Mouse (Mus musculus): ENCODE measurements around the gene Rtn4rl1. TPM values are rescaled to one million over a fixed set of nuclear protein-coding genes. Genes with fewer than 3 reads are reported as not detected.

The Rtn4rl1 gene
- polyA plus RNA-seq, 1 experiment from 2014 or later = 18.7 TPM

DNA sequence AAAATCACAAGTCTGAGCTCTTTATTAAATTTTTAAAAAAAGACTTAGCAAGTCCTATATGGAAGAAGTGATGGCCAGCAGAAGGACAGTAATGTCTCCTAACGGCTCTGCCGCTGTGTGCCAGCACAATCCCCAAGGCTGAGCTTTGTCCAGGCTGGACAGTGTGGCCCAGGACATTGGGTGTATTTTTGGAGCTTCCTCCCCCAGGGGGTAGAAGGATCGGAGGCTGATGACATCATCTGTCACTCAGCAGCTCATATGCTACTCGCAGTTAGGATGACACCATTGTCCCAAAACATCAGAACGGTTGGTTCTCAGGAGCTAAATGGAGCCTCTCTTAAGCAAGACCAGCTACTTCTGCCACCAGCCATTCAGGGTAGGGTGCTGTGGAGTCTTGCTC lies 74.9 kb downstream of the Rtn4rl1 start:
- no peaks in the 10 kb centered on the region for H3K27me3 ChIP-seq
- DNase-seq (ENCODE audit: low read depth, low spot score) (no peak), ATAC-seq (no peak)
- TF ChIP-seq CTCF (IDR thresholded peaks at IDR 0.05) = no peak
- CTCF ChIA-PET = interaction anchor here (1.1 to 1.4 kb wide), 5 partner anchors 9 to 62 kb away, joined by 3 to 7 read pairs (median 3); no protein-coding TSS in a partner anchor
- POLR2A ChIA-PET = interaction anchor here (0.9 to 1.0 kb wide), 2 partner anchors 14 to 28 kb away, joined by 3 to 4 read pairs; no protein-coding TSS in a partner anchor
- in situ Hi-C loops (cut with MboI; ENCODE audit: low pct_unique_long_range_greater_than_20kb) = no loop called here

DNA sequence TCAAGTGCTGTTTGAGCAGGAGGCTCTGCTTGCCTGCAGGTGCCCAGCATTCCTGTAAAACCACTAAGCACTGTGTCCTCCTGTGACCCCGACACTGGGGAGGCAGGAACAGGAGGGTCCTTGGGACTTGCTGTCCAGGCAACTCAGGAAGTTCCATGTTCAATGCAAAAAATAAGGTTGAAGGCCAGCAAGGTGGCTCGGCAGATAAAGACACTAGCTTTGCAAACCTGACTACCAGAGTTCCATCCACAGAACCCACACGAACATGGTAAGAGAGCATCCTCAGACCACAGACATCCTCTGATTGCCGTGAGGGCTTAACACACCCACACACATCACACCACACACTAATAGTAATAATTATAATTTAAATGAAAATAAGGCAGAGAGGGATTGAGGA lies 75.6 kb downstream of the Rtn4rl1 start:
- no peak for DNase-seq (ENCODE audit: low read depth, low spot score)
- no peaks in the 10 kb centered on the region for H3K27me3 ChIP-seq
- in situ Hi-C loops (cut with MboI; ENCODE audit: low pct_unique_long_range_greater_than_20kb) = no loop called here
- no peak for TF ChIP-seq CTCF (IDR thresholded peaks at IDR 0.05)
- no peak for ATAC-seq
- ChIA-PET CTCF (interaction anchor here (1.1 to 1.5 kb wide), 5 partner anchors 8 to 63 kb away, joined by 3 to 7 read pairs (median 3); no protein-coding TSS in a partner anchor), POLR2A (interaction anchor here (0.6 kb wide), 1 partner anchor 297 kb away, joined by 6 read pairs; no protein-coding TSS in a partner anchor)

DNA sequence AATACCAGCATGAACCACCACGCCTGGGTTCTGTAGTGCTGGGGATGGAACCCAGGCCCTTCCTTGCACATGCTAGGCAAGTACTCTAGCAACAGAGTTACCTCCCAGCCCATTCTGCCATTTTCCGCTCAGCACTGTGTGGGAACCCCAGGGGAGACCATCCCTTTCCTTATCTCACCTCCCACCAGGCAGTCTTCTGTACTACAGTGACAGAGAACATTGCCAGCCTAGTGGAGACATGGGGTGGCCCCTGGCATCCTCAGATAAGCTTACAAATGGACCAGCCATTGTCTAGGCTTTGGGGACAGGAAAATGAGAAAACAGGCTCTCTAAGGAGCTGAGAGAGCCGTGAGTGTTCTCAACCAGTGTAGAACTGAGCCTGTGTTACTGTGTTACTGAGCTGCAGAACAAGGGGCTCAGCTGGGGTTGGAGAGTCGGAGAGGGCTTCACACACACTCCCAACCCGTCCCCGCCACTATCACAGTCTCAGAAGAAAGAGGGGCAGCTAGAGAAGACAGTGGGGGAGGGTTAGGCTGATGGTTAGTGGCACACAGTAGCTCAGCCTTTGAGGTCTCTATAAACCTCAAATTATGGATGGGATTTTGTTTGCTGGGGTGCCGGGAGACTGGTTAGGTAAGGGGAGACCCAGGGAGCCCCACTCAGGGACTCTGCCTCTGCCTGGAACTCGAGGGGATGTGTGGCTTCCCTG lies 76.8 kb downstream of the Rtn4rl1 start:
- POLR2A ChIA-PET = no interaction called here
- in situ Hi-C loops (cut with MboI; ENCODE audit: low pct_unique_long_range_greater_than_20kb) = no loop called here
- DNase-seq (ENCODE audit: low read depth, low spot score) = no peak
- CTCF ChIA-PET = interaction anchor here (1.5 kb wide), 1 partner anchor 9 kb away, joined by 4 read pairs; no protein-coding TSS in a partner anchor
- no peaks in the 10 kb centered on the region for H3K27me3 ChIP-seq
- no peak for ATAC-seq
- no peak for TF ChIP-seq CTCF (IDR thresholded peaks at IDR 0.05)

DNA sequence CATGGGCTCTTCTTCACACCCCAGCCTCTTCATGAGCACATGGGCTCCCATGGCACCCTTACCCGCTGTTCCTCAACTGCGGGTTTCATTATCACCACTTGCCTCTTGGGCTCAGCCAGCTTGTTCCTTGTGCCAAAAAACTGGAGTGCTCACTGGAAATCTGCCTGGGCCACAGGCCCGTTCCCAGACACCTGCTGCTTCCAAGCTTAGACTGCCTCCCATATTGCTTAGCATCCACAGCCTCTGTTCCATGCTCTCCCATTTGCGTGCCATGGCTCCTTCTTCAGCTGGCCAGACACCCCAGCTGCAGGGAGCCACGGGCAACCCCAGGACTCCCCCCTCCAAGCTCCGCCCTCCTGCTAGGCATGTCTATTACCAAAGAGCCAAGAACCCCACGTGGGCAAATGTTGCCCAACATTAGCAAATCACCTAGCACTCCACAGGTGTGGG lies 77.4 kb downstream of the Rtn4rl1 start:
- in situ Hi-C loops (cut with MboI; ENCODE audit: low pct_unique_long_range_greater_than_20kb) = no loop called here
- peak; percentile 27 for ATAC-seq
- no peaks in the 10 kb centered on the region for H3K27me3 ChIP-seq
- ChIA-PET CTCF (no interaction called here), POLR2A (no interaction called here)
- TF ChIP-seq CTCF (IDR thresholded peaks at IDR 0.05) = no peak
- no peak for DNase-seq (ENCODE audit: low read depth, low spot score)

DNA sequence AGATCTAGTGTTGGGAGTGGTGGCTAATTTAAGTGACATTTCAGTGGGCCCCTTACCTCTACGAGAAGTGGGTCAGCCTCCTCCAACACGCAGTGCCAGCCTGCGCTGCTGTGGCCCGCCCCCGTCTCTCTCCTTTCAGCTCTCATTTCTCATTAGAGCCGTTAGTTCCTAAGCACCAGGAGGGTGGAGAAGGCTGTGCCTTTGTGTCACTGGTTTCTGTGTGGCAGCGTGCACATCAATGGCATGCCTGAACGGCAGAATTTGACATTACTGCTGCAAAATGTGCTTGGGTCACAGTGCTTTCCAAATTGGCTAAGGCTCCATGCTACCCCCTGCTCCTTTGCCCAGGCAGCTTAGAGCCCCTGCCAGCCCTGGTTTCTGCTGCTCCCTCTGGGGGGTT lies 79.9 kb downstream of the Rtn4rl1 start:
- ChIA-PET POLR2A (no interaction called here), CTCF (no interaction called here)
- in situ Hi-C loops (cut with MboI; ENCODE audit: low pct_unique_long_range_greater_than_20kb) = no loop called here
- DNase-seq (ENCODE audit: low read depth, low spot score) (no peak), ATAC-seq (no peak)
- no peaks in the 10 kb centered on the region for H3K27me3 ChIP-seq
- TF ChIP-seq CTCF (IDR thresholded peaks at IDR 0.05) = no peak

DNA sequence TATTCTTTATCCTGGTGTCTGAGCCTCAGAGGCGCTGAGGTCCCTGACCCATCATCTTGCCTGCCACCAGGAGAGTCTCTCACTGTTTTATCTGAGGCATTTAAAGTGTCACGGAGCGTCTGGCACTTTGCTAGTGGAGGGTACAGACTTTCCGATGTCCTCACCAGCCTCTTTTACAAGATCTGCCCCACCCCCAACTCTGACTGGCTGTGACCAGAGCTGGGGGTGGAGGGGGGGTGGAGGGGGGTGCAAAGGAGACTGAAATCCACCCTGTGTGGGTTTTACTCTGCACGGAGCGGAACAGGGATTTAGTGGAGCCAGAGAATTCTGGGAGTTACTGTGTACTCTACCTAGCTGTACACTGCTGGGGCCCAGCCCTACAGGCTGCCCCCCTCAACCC lies 81.5 kb downstream of the Rtn4rl1 start:
- in situ Hi-C loops (cut with MboI; ENCODE audit: low pct_unique_long_range_greater_than_20kb) = no loop called here
- no peak for ATAC-seq
- ChIA-PET CTCF (no interaction called here), POLR2A (no interaction called here)
- H3K27me3 ChIP-seq = no peaks in the 10 kb centered on the region
- no peak for DNase-seq (ENCODE audit: low read depth, low spot score)
- no peak for TF ChIP-seq CTCF (IDR thresholded peaks at IDR 0.05)

DNA sequence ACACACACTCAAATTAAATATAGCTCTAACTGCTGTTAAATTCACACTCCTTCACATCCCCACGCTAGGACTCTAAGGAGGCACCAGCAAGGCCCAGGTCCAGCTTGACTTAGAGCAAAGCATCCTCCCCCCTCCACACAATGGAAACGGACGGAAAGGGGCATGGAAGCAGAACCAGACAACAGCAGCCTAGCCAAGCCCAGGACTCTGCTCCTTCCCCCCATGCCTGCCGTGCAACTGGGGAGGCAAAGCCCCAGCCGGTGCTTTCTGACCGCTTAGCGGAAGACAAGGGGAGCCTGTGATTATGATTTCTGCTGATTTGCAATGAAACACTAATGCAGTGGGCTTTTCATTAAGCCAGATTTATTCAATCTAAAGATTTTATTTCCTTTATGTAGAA lies 84.5 kb downstream of the Rtn4rl1 start:
- in situ Hi-C loops (cut with MboI; ENCODE audit: low pct_unique_long_range_greater_than_20kb) = no loop called here
- ATAC-seq (no peak), DNase-seq (ENCODE audit: low read depth, low spot score) (no peak)
- TF ChIP-seq CTCF (IDR thresholded peaks at IDR 0.05) = no peak
- ChIA-PET POLR2A (no interaction called here), CTCF (interaction anchor here (2.1 to 2.3 kb wide), 2 partner anchors 9 to 13 kb away, joined by 7 to 12 read pairs; no protein-coding TSS in a partner anchor)
- H3K27me3 ChIP-seq = no peaks in the 10 kb centered on the region

DNA sequence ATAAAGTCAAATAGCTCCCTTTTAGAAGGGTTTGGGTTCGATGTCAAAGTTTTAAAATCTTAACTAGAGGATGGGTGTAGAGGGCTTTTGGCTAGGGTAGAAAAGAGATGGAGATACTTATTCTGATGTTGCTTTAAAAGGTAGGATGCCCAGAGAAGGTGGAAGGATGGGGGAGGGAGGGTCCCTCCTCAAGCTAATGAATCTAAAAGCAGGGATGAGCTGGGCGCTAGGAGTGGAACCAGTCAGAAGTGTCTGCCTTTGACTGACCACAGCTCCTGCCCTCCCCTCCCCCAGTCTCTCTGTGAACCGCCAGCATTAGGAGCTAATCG lies 85.4 kb downstream of the Rtn4rl1 start:
- no peaks in the 10 kb centered on the region for H3K27me3 ChIP-seq
- ChIA-PET CTCF (interaction anchor here (1.1 to 2.3 kb wide), 3 partner anchors 10 to 42 kb away, joined by 4 to 12 read pairs (median 7); no protein-coding TSS in a partner anchor), POLR2A (no interaction called here)
- ATAC-seq (no peak), DNase-seq (ENCODE audit: low read depth, low spot score) (no peak)
- TF ChIP-seq CTCF (IDR thresholded peaks at IDR 0.05) = no peak
- in situ Hi-C loops (cut with MboI; ENCODE audit: low pct_unique_long_range_greater_than_20kb) = no loop called here

DNA sequence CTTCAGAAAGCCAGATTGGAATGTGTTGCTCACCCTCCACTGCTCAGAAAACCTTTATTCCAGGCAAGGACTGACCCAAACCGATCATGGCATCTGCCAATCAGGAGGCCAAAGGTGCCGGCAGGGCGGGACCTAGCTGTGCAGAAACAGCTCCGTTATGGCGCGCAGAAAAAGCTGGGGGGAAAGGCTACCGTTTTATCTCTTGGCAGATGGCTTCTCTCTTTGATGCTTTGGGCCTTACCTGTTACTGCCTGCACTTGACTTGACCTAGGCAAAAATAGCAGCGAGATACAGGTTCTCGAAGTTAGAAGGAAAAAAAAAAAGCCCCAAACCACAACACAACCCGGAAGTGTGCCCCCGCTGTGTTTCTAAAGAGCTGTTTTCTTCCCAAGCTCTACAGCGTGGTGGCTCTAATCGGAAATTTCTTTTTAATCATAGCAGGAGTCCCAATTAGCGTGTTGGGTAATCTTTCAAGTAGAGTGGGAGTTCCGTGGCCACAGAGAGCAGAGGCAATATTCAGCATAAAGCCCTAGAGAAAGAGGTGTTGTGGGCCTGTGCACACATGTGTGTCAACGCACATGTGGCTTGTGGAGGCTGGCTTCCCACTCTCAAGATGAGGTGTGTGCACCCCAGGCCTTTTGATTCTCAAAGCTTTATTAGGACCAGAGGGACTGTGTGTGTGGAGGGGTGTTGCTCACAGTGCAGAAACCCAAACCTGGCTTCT lies 85.9 kb downstream of the Rtn4rl1 start:
- no peak for TF ChIP-seq CTCF (IDR thresholded peaks at IDR 0.05)
- ChIA-PET CTCF (interaction anchor here (1.1 to 2.3 kb wide), 5 partner anchors 11 to 89 kb away, joined by 3 to 12 read pairs (median 5); partner anchors contain the start of gene Dph1), POLR2A (no interaction called here)
- no peaks in the 10 kb centered on the region for H3K27me3 ChIP-seq
- DNase-seq (ENCODE audit: low read depth, low spot score) (no peak), ATAC-seq (no peak)
- in situ Hi-C loops (cut with MboI; ENCODE audit: low pct_unique_long_range_greater_than_20kb) = no loop called here

DNA sequence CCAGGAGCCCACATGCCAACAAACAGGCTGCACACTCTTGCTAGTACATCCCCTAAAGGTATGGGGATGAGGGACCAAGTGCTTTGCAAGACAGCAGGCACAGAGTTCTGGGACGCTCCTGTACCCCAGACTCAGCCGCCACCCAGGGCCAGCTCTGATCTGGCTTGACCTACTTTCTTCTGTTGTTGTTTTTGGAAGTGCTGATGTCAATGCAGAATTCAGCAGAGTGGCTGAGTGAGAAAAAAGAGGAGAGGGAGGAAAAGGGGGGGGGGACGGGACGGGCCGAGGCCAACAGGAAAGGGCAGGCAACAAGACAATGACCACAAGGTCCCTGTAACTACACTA lies 86.5 kb downstream of the Rtn4rl1 start:
- POLR2A ChIA-PET = interaction anchor here (0.5 to 0.6 kb wide), 2 partner anchors 8 to 74 kb away, joined by 3 to 5 read pairs; no protein-coding TSS in a partner anchor
- in situ Hi-C loops (cut with MboI; ENCODE audit: low pct_unique_long_range_greater_than_20kb) = no loop called here
- no peak for DNase-seq (ENCODE audit: low read depth, low spot score)
- no peaks in the 10 kb centered on the region for H3K27me3 ChIP-seq
- no peak for ATAC-seq
- TF ChIP-seq CTCF (IDR thresholded peaks at IDR 0.05) = no peak
- CTCF ChIA-PET = interaction anchor here (1.0 to 2.1 kb wide), 4 partner anchors 10 to 89 kb away, joined by 3 to 12 read pairs (median 4); partner anchors contain the start of gene Dph1
